Mouse (Mus musculus): ENCODE results near the gene Plekhg1.
A peak's percentile ranks its signal among the peaks of the same experiment; 100 is the strongest.

Plekhg1 gene

DNA sequence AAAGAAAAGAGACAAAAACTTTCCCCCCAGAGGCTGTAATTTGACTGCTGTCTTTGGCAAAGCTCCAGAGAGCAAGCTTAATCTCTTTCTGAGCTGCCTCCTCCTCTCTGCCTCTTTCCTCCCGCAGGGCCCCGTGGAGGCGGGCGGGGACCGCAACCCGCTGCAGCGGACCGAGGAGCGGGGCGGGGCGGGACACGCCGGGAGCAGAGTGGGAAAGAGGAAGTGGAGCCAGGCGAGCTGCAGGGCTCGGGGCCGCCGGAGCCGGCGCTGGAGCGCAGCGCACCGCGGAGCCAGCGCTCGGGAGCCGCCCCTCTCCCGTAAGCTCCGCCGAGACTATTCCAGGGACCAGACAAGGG is at the start of gene Plekhg1:
TSS of gene Plekhg1 (plus strand) at position 217 of the 356 bp plus-strand sequence.
- DNase-seq: peak; percentile 91

DNA sequence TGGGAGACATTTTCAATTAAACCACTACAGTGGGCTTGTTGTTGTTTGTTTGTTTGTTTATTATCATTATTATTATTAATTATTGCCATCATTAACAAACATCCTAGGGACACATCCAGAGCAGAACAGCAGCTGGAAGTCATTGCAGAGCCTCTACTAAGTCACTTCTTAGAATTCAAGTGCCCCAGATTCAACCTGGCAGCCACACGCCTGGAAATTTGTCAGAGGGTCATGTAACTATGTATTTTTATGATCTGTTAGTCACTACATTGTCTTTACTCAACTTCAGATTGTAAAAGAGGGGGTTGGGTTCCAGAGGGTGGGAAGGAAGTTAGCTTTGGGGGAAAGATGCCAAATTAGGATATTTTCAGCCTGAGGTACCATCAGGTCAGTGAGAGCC is 47.4 kb upstream of the Plekhg1 start:
- peak; percentile 26 for DNase-seq

DNA sequence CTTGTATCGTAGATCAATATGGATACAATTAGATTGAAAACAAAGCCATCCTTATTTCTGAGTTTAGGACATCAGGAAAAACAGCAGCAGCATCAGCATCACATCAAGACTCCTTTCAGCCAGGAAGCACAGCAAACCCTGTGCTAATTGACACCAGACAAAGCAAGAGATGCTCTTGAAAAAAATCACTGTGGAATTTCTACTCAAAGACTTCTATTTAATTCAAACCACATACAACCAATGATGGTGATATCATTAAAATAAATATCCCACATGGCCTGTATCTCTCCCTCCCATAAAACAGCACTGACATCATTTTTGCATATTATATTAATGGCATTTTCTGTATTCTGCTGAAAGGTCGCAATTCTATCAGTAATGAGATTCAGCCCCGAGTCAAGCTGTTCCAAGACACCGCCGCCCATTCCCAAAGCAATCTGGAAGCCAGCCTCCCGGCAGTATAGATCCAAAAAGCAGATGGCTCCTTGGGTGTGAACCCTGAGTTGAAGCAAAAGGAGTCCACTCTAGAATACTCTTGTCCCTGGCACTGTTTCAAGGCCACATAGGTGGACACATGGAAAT is 46.4 kb upstream of the Plekhg1 start:
- no peak for DNase-seq

DNA sequence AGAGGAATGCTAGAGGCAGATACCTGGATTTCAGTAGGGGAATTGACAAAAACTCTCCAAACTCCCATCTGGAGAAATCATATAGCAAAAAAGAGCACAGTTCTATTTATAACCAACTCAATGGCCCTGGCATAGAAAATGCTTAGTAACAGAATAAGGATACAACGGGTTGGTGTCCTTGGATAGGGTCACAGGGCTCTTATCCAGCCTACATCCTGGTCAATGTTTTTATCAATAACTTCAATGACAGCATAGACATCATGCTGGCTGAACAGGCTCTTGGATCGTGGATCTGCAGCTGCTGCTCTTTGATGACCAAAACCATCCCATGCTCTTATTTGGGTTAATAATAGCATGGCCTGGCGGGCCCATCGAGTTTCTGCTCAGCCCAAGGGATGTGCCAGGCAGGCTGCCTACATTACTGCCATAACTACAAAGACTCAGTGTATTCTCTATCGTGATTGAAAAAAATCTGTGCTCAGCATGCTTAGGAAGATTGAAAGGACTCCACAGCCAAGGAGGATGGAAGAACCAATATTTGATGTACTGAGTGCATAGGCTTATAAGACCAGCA is 44.7 kb upstream of the Plekhg1 start:
- DNase-seq: no peak

- peak; percentile 82 for DNase-seq
Measured at GRCm38 (mm10) chr10:3696727-3697348, 43.3 kb upstream of the Plekhg1 start.

DNA sequence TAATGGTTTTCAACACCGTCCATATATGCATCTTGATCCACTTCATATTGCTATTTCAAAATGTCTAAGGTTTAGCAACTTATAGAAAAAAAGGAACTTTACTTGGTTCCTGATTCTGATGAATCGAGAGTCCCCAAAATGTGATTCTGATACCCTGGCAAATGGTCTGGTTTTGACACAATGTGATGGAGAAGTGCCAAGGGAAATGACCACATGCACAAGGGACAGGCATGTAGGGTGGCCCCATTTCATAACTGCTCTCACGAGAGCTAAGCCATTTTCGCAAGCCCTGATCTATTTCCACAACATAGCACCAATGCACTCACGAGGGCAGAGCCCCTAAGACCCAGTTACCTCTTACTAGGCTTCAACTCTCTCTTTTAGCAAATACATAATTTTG is 42.7 kb upstream of the Plekhg1 start:
- DNase-seq: peak; percentile 70

- no peak for DNase-seq
Measured at GRCm38 (mm10) chr10:3700225-3701073, 39.7 kb upstream of the Plekhg1 start.

DNA sequence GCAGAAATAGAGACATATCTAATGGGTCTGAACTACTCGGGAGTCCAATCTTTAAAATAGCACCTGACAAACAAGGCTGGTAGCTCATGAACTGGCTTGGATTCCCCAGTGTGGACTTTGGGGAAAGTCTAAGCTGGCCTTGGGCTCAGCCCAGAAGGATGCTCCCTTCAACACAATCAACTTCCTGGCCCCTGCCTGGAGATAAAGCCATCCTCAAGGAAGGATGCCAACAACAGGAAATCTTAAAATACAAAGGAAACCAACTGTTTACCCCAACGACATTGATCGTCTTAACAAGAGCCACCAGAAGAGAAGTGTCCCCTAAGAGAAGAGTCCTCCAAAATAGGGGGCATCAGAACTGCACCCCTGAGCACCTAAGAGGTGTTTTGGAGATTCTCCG is 38.3 kb upstream of the Plekhg1 start:
- DNase-seq: peak; percentile 42

DNA sequence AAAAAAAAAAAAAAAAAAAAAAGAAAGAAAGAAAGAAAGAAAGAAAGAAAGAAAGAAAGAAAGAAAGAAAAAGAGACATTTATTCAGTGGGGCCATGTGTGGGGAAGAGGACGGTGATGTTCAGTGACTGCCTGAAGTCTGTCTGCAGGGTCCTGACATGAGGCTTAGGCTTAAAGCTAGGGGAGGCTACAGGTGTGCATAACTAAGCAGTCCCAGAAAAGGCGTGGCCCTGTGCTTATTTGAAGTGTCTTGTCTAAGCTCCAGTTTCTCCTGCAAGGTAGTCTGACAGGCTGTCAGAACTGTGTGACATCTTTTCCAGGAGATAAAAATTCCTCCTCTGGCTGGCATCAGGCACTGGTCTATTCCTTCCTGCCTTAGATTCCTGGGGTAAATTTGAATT is 37.6 kb upstream of the Plekhg1 start:
- no peak for DNase-seq

- DNase-seq: no peak
Measured at GRCm38 (mm10) chr10:3706231-3706630, 33.9 kb upstream of the Plekhg1 start.

DNA sequence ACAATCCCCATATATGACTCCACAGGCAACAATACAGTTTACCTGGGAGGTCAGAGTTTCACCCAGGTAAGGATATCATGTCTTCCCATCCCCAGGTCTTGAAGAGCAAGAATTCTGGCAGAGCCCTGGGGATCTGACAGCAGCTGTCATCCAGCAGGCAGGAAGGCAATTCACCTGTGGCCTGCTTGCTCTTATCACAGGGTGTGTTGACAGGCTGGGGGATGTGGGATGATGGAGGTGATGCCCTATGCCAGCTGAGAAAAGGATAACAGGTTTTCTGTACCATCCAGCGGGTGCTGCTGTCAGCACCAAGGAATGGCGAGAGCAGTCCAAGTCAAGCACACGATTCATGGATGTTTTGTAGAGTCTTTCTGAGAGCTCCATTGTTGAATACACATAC is 30.1 kb upstream of the Plekhg1 start:
- DNase-seq: no peak

DNA sequence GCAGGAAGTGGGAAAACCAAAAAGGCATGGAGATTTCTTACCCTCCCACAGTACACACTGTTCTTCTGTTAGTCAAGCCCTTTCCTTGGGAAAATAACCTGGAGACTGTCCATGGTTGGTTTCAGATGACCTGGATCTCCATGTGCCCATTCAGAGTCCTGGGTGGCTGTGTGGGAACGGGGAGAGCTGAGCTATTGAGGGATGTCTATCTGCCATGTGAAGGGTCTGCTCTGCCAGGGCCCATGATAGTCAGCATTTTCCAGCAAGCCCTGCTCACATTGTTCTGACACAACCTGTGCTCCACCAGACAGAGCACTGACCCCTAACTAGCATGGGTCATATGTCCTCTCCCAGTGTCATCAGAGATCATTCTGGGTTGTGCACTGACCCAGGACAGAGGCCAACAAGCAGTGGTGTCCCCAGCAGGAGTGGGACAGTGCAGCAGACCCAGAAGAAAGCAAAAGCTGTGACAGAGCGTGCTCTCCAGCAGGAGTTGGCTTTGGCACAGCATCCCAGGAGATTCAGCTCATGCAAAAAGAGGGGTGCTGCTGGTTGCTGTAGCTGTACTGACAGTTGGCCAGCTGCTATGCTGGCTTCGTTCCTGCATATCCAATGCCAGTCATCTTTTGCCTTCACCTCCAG is 24.7 kb upstream of the Plekhg1 start:
- DNase-seq: no peak

GRCm38 (mm10) chr10:3718021-3718865 is 21.9 kb upstream of the Plekhg1 start:
- DNase-seq: peak; percentile 88

DNA sequence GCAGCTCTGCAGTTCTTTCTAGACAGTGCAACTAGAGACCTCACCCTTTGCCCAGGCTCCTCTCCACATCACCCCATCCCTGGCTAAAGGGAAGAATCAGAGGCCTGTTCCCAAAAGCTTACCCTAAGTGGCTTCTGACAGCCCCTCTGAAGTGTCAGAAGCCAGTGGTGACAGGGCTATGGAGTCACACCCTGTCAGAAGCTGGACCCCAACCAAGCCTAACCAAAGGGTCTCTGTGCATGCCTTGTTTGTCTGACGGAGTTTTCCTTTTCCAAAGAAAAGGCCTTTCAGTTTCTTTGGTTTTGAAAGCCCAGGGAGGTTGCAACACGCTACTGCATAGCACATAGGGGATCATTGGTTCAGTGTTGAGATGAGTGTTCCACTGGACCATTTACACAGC is 19.9 kb upstream of the Plekhg1 start:
- peak; percentile 25 for DNase-seq

DNA sequence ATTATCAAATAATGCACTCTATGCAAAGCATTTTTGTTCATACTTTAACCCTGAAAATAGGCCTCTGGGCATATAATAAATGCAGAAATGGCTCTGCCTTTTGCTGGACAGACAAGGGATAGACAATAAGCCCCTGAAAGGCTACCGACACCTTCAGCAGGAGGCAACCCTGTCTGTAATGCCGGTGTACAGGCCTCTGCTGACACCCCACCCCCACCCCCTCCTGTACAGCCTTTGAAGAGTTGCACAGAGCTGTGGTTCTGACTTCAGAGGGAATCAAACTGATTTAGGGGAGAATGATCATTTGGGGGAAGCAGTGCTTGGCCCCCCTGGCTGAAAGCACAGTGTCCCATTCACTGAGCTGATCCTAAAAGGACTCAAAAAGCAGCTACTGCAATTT is 17.8 kb upstream of the Plekhg1 start:
- no peak for DNase-seq

DNA sequence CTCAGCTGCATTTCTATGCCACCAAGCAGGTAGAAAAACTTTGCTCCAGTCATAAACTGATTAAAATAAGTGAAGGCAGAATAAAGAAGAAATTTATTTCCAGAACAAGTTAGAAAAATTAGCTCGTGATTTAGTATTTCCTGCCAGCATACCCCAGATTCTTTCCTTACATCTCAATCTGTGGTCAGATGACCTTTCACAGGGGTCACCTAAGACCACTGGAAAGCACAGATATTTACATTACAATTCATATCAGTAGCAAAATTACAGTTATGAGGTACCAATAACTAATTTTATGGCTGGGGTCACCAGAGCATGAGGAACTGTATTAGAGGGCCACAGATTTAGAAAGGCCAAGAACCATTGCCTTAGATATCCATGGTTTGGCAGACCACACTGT is 15.5 kb upstream of the Plekhg1 start:
- DNase-seq: no peak

- DNase-seq: no peak
Measured at GRCm38 (mm10) chr10:3729666-3730065, 10.5 kb upstream of the Plekhg1 start.

DNA sequence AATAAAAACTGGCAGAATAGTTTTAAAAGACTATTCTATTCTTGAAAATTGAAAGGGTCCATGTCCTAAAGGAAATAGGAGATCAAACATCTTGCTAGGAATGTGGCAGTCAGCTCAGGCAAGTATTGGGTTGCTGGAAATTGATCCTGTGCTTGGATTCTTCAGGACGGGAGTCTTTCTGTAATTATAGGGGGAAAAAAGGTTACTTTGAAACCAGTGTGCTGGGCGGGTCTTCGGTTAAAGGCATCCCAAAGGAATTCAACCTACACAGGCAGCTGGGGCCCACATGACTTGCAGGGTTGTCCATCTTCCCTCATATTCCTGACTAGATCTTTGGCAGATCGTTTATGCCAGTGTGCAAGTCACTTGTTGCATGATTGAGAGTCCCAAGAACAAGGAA is 9.8 kb upstream of the Plekhg1 start:
- no peak for DNase-seq

GRCm38 (mm10) chr10:3737034-3737433 is 3.1 kb upstream of the Plekhg1 start:
- no peak for DNase-seq

DNA sequence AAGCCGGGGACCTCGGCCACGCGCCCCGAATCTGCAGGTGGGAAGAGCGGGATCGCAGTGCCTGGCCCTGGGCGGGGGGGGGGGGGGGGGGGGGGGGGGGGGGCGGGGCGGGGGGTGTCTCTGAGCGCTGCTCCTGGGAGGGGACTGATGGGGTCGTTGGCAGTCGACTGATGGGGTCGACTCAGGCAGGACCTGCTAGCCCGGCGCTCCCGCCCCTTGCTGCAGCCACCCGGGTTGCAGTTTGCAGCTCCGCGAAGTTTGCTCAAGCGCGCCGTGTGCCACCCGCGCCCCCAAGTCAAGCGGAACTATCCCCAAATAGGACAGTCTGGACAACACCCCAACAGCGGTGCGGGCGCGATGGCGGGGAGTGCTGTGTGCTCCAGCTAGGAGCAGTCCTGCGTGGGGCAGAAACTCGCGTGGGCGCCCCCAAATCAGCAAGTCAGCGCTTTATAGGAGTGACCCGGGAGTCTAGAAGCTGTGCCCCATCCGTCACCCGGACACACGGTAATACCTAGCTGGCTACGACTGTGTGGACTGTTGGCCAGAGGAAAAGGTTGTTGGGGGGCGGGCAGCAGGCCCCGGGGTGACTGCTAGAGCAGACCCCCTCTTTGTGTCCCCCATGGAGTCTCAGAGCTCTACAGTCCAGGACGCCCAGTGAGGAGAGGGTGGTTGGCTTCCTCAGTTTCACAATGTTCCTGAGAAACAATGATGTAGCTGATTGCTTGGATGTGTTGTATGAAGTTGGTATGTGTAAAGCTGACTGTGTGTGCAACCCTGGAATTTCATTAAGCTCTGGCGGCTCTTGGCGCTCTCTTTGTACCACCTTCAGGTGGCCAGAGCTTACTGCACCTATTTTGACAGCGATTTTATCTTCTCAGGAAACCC is 582 bp downstream of the Plekhg1 start:
- DNase-seq: peak; percentile 63

- no peak for DNase-seq
Measured at GRCm38 (mm10) chr10:3741791-3742190, 1.6 kb downstream of the Plekhg1 start.

Data from lung, postnatal 10 days (tissue).